Mouse (Mus musculus) olfactory bulb, adult 2 months (tissue): ENCODE data around the gene Fbxo42.

Experiments
- CTCF ChIP-seq: fragments of 200-500 bp; IDR thresholded peaks from 2 replicates; pipeline ENCODE4 v1.5.1; 2012; ENCODE audit warnings: low read depth, mild to moderate bottlenecking, low read length, moderate library complexity; ENCODE audit not compliant: insufficient read depth
- POLR2A ChIP-seq: fragments of 200-500 bp; IDR thresholded peaks from 2 replicates; pipeline ENCODE4 v1.6.1; 2012; ENCODE audit warnings: mild to moderate bottlenecking, low read depth, low read length, moderate library complexity; ENCODE audit not compliant: insufficient read depth

GRCm38 (mm10) chr4:141163729-141164128 is 16.0 kb downstream of the Fbxo42 start:
- TF ChIP-seq CTCF (no peak), POLR2A (no peak)
